Mouse (Mus musculus) spleen, embryonic (tissue): ENCODE measurements around the gene Rnaseh2b.

Experiments
- CTCF ChIA-PET: fragments of 350-600 bp; sonication (Branson Sonifier 250); formaldehyde crosslinking; loops from one replicate; lab custom pipeline; 2022; lab: Charles Lee

The Rnaseh2b gene

GRCm38 (mm10) chr14:62355201-62355600 is 62.8 kb downstream of the Rnaseh2b start:
- CTCF ChIA-PET, result no interaction called here

GRCm38 (mm10) chr14:62361263-62361980 is 69.0 kb downstream of the Rnaseh2b start:
- CTCF ChIA-PET, result no interaction called here

- CTCF ChIA-PET, result no interaction called here
These were observed 71.4 kb downstream of the Rnaseh2b start for GRCm38 (mm10) chr14:62363774-62364173.

GRCm38 (mm10) chr14:62370819-62371218 is 78.4 kb downstream of the Rnaseh2b start:
- CTCF ChIA-PET, result no interaction called here

- CTCF ChIA-PET, result no interaction called here
These were observed 81.6 kb downstream of the Rnaseh2b start for GRCm38 (mm10) chr14:62374001-62374400.

GRCm38 (mm10) chr14:62375694-62376093 is 83.3 kb downstream of the Rnaseh2b start:
- CTCF ChIA-PET, result no interaction called here

GRCm38 (mm10) chr14:62376115-62376514 is 83.7 kb downstream of the Rnaseh2b start:
- CTCF ChIA-PET, result no interaction called here

- CTCF ChIA-PET, result no interaction called here
These were observed 87.0 kb downstream of the Rnaseh2b start for GRCm38 (mm10) chr14:62379391-62379790.

- CTCF ChIA-PET, result no interaction called here
These were observed 88.2 kb downstream of the Rnaseh2b start for GRCm38 (mm10) chr14:62380606-62381005.

GRCm38 (mm10) chr14:62383109-62383508 is 90.7 kb downstream of the Rnaseh2b start:
- CTCF ChIA-PET, result interaction anchor here (0.6 kb wide), 1 partner anchor 1089 kb away, joined by 6 read pairs; no protein-coding TSS in a partner anchor

- CTCF ChIA-PET, result interaction anchor here (0.6 kb wide), 2 partner anchors 526 to 1089 kb away, joined by 3 to 6 read pairs; no protein-coding TSS in a partner anchor
These were observed 91.5 kb downstream of the Rnaseh2b start for GRCm38 (mm10) chr14:62383786-62384299.

GRCm38 (mm10) chr14:62389064-62389728 is 96.8 kb downstream of the Rnaseh2b start:
- CTCF ChIA-PET, result no interaction called here

- CTCF ChIA-PET, result no interaction called here
These were observed 97.5 kb downstream of the Rnaseh2b start for GRCm38 (mm10) chr14:62389729-62390536.

- CTCF ChIA-PET, result no interaction called here
These were observed 100.4 kb downstream of the Rnaseh2b start for GRCm38 (mm10) chr14:62392754-62393153.

- CTCF ChIA-PET, result no interaction called here
These were observed 103.0 kb downstream of the Rnaseh2b start for GRCm38 (mm10) chr14:62395346-62395745.

- CTCF ChIA-PET, result no interaction called here
These were observed 123.8 kb downstream of the Rnaseh2b start for GRCm38 (mm10) chr14:62416007-62416741.

GRCm38 (mm10) chr14:62416742-62417134 is 124.3 kb downstream of the Rnaseh2b start:
- CTCF ChIA-PET, result no interaction called here

- CTCF ChIA-PET, result no interaction called here
These were observed 125.1 kb downstream of the Rnaseh2b start for GRCm38 (mm10) chr14:62417501-62417900.

- CTCF ChIA-PET, result no interaction called here
These were observed 129.9 kb downstream of the Rnaseh2b start for GRCm38 (mm10) chr14:62422265-62422664.
